Mouse (Mus musculus) thymus, postnatal 36 days (tissue): ENCODE results near the gene Adamtsl4.
A peak's percentile ranks its signal among the peaks of the same experiment; 100 is the strongest.
"Not testable (repeated sequence)": the region's sequence is repeated elsewhere in the genome, so short reads cannot be mapped to it uniquely, and the experiment has no call there.

Experiments used
- DNase-seq, 2 experiments: peaks; one replicate each; pipeline ENCODE4 v3.0.0; 2022; ENCODE audit warnings: mixed read lengths in 2 of 2

Adamtsl4 gene

DNA sequence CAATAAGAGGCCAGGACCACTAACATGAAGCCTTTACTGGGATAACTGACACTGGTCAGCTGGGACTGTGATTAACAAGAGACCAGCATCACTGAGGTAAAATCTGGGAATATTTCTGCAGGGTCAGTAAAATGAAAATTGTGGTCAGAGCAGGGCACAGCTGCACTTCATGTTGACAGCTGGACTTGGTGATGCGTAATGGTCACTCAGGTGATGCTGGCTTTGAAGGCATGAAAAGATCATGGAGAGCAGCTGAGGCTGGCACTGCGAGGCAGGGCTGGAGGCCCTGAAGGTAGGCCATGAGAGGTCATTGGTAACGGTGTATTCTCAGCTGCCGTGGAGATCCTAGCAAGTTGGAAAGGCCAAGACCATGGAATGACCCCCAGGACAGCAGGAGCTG lies 10.6 kb upstream of the Adamtsl4 start:
- no peak for DNase-seq

GRCm38 (mm10) chr3:95696360-95696759 lies 8.6 kb upstream of the Adamtsl4 start:
- DNase-seq, result no peak

GRCm38 (mm10) chr3:95695796-95696195 lies 8.1 kb upstream of the Adamtsl4 start:
- DNase-seq, result no peak

DNA sequence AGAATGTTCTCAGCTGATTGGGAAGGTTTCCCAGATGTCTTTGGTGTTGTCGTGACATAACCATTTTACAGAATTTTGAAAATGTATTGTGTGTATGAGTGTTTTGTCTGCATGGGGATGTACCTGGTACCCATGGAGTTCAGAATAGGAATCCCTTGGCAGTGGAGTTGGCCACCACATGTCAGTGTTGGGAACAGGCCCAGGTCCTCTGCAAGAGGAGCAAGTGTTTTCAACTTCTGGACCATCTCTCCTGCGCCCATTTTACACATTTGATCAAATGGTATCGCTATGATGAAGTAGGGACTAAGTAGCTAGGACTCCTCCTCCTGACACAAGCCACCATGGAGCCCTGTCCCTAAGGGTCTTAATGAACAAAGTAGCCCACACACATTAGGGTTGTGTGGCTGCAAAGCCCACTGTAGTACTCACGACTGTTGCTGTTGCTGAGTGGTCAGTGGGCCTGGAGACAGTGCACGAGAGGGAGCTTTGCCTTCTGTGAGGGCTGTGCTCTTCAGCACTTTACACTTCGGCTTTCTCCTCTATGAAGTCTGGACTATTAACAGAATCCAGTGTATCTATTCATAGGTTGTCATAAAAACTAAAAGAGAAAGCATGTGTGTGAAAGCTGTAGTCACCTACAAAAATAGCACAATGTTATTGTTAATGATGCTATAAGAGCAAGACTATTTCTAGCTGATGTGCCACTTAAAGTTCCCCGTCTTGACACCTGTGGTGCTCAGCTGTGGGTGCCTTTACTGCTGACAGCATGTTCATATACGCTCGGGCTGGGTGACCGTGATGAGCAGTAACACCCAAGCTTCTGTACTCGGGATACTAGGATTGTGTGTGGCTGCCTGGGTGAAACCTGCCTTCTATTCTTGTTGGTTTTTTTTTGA lies 7.3 kb upstream of the Adamtsl4 start:
- no peak for DNase-seq

GRCm38 (mm10) chr3:95693821-95694807 lies 6.4 kb upstream of the Adamtsl4 start:
- DNase-seq, result no peak

DNA sequence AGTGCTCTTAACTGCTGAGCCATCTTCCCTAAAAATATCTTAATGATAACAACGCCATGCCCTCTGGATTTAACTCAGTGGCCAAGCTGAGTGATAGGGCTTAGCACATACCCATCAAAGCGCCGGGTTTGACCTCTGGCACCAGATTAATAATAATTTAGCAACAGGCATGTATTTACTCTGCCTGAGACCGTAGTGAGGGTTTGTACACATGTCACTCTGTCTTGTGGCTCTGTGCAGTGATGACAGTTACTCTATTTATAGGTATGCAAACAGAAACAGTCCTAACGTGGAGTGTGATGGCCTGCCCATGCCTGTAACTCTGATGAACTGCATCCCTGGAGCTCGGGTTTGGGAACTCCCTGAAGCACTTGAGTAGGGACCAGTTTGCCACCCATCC lies 5.0 kb upstream of the Adamtsl4 start:
- DNase-seq, result no peak

DNA sequence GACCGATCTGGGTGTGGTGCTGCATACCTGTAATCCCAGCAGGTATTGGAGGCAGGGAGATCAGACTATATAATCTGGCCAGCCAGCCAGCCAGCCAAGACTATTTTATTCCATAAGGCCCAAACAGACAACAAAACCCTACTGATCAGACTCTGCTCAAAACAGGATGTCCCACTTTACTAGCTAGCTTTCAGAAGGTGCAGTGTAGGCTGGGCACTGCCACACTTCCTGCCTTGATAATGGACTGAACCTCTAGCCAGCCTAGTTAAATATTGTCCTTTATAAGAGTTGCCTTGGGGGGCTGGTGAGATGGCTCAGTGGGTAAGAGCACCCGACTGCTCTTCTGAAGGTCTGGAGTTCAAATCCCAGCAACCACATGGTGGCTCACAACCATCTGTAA lies 2.8 kb upstream of the Adamtsl4 start:
- DNase-seq, result not testable (repeated sequence)

DNA sequence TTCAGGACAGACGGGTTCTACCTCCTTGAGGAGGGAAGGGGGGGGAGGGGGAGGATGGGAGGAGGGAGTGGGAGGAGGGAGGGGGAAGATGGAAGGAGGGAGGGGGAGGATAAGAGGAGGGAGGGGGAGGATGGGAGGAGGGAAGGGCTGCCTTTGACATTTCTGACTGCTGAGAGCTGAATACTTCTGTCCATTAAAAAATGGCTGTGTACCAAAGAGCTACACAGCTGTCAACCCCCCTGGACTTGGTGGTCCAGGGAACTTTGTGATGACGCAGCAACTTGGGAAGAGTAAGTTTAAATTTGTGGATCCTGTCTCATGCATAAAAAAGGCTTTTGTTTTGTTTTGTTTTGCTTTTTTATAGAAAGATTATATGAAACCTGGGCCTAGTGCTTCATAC lies 2.2 kb upstream of the Adamtsl4 start:
- no peak for DNase-seq

DNA sequence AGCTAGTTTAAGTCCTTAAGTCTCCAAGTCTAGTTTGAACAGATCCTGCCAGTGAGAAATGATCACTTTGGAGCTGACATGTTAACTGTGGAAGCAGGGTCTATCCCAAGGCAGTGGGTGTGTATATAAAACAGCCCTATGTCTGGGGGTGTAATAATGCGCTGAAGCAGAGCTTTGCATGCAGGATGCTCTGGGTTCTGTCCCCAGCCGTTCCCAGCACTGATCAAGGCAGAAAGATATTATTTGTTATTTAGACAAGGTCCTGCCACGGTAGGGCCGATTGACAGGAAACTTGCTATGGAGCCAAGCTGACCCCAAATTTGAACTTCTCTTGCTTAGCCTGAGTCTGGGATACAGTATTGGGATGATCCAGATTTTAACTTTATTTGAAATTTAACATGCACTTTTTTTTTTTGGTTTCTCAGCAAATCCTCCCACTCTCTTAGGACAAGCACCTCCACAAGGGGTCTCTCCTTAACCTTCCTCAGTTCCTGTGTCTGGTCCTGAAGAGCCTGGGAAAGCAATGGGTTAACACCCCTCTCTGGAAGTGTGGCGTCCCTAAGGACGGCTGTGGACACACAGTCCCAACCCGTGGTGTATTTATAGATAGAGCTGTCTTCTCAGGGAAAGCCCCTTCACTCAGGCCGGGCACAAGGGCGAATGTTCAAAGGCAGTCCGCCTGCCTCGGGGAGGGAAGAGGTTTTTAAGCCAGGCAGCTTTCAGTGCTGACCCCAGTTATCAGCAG lies 1.6 kb upstream of the Adamtsl4 start:
- DNase-seq, result no peak

DNA sequence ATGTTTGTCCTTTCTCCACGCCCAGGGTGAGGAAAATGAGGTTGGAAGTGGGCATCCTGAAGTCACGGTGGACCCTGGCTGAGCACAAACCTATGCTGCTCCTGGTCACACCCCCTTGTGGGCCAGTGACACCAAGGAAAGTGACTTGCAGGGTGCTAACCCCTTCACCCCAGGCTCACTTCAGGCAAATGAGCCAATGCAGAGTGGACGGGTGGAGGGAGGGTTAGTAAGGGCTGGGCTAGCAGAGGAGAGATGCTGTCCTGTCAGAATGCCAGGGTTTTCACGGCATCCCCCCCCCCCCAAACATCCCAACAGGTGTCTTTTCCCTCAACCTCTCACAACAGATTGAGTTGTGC lies 571 bp downstream of the Adamtsl4 start:
- DNase-seq, result no peak

DNA sequence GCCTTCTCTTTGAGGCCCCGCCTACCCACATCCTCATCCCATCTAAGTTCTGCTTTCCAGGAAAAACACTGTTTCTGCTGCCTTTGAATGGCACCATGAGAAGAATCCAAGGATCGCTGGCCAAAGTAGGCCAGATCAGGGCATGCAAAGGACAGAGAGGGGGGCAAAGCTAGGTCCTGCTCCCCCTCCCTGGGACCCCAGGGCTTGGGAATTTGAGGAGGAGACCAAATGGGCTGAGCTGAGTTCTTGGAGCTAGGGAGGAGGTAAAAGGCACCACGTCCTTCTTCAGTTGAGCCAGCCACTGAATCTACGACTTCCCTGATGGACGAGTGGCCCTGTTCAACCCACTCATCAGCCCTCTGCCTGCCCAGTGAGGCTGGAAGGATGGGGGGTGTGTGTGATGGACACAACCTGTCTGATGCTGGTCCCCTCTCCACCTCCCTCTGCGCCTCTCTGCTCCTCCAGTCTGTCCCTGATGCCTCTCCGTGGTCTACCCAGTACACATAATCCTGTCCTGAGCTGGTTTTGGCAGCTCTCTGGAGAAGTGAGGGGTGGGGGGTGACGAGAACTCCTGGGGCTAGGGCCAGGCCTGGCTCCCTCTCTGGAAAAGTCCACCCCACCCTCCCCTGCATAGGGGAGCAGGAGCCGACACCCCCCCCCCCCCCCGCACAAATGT lies 1.1 kb downstream of the Adamtsl4 start:
- no peak for DNase-seq

- DNase-seq, result no peak
Measured at GRCm38 (mm10) chr3:95685701-95686100, 2.0 kb downstream of the Adamtsl4 start.

DNA sequence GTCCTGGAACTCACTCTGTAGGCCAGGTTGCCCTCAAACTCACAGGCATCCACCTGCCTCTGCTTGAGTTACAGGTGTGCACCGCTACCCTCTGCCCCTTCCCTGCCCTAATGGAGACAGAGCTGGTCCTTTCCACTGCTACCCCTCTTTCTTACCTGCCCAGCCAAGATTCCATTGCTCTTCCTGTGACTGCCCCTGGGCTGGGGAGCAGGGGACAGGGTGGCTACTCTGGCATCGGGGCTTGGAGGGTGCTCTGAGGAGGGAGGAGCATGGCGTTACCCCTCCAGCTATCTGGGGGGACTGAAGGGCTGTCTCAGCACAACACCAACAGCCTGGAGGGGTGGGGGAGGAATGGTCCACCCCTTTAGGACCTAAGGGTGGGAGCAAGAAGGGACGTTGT lies 2.4 kb downstream of the Adamtsl4 start:
- DNase-seq, result no peak

- no peak for DNase-seq
Measured at GRCm38 (mm10) chr3:95684846-95685245, 2.9 kb downstream of the Adamtsl4 start.

DNA sequence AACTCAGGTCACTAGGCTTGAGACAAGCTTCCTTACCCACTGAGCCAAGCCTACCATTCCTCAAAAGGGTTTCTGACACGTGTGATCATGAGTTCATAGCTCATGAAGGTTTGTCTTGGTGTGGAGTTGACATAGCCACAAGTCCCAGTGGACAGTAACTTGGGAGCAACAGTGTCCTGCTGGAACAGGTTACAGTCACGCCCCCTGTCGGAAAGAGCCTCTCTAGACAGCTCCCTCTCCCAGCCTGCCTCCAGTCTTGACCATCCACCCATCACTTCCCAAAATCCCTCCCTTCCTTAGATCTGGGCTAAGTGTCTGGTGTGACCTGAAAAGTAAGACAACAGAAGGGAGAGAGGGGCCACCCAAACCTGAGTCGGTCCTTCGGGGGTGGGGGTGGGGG lies 4.8 kb downstream of the Adamtsl4 start:
- DNase-seq, result no peak

DNA sequence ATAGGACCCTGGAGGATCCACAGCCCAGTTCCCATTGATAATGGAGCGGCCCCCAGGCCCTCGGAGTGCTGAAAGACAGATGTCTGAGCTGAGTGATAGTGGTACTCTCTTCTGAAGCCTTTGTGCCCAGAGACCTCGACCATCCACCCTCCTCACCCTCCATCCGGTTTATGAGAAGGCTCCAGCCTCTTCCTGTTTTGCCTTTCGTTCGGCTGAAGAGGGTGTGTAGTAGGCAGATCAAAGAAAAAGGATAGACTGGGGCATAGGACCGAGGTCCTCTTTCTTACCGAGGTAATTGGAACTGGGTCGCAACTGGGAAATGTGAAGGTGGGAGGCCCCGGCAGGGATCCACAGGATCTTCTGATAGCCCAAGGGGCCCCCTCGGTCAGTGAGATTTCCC lies 6.4 kb downstream of the Adamtsl4 start:
- DNase-seq, result no peak

- DNase-seq, result no peak
Measured at GRCm38 (mm10) chr3:95680673-95681072, 7.0 kb downstream of the Adamtsl4 start.

DNA sequence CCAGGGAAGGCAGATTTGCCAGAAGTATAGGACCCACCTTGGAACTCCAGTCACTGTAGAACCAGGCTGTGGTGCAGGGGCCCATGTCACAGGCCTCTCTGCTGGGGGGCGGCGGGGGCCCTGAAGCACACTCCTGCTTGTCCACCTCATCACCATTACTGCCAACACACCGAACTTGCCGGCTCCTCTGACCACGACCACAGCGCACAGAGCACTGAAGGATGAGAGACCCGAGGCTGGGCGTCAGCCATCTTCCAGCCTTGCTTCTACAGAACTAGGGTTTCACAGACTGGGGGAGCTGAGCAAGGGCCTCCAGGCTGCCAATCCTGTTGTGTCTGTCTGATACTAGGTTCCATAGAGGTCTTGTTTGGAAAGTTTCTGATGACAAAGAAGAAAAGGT lies 8.2 kb downstream of the Adamtsl4 start:
- no peak for DNase-seq

- DNase-seq, result no peak
Measured at GRCm38 (mm10) chr3:95677420-95678090, 10.2 kb downstream of the Adamtsl4 start.

GRCm38 (mm10) chr3:95676745-95677419 lies 10.8 kb downstream of the Adamtsl4 start:
- peak; percentile 65 to 68 for DNase-seq
